Comparison of ENCODE assay signal across 19 mouse cellular contexts in the genomic region with DNA sequence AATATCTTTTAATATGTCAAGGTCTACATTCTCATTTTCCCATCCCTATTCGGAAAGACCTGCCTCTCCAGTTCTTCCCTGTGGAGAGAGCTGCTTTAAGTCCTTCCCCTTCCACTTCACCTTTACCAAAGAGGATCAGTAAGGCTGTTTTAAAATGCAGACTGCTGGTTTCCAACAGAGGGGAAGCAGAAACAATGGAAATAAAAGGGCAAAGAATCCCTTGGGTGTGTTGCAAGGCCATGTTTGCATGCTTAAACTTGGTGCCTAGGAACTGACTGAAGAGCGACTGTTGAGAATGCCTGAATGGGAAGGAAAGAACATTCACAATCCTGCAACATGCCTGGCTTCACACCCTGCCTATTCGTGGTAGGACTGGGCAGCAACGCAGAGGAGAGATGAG.
"Had no signal": no experiment of that assay in that cellular context is flagged by ENCODE, and none has a peak within 500 bp of the region (broad histone marks: within the 10 kb centered on the region; RNA-seq: fewer than 3 reads in every experiment).

No protein-coding gene starts in this region.

- H3K4me1 ChIP-seq: liver, embryonic 13.5 days; neural tube, embryonic 12.5 days; neural tube, embryonic 15.5 days had no signal

- H3K27ac ChIP-seq: kidney, postnatal 0 days; layer of hippocampus, adult 2 months; liver, embryonic 13.5 days; macrophage; midbrain, embryonic 12.5 days; neural tube, embryonic 12.5 days; neural tube, embryonic 15.5 days; stomach, postnatal 0 days had no signal

- ATAC-seq: intestine, postnatal 0 days; lung, postnatal 0 days had no signal

- H3K9me3 ChIP-seq: liver, embryonic 13.5 days; midbrain, embryonic 12.5 days; neural tube, embryonic 12.5 days; neural tube, embryonic 15.5 days had no signal

- H3K27me3 ChIP-seq: liver, embryonic 13.5 days; midbrain, embryonic 12.5 days; neural tube, embryonic 12.5 days; neural tube, embryonic 15.5 days had no signal

- H3K36me3 ChIP-seq: liver, embryonic 13.5 days; midbrain, embryonic 12.5 days; neural tube, embryonic 12.5 days; neural tube, embryonic 15.5 days had no signal

- H3K4me3 ChIP-seq: layer of hippocampus, adult 2 months; liver, embryonic 13.5 days; midbrain, embryonic 12.5 days; neural tube, embryonic 12.5 days; neural tube, embryonic 15.5 days had no signal

- H3K4me2 ChIP-seq: liver, embryonic 13.5 days; lung, embryonic 14.5 days; midbrain, embryonic 12.5 days; neural tube, embryonic 12.5 days; neural tube, embryonic 15.5 days had no signal

- H3K9ac ChIP-seq: liver, embryonic 13.5 days; lung, embryonic 14.5 days; midbrain, embryonic 12.5 days; neural tube, embryonic 12.5 days; neural tube, embryonic 15.5 days had no signal

- DNase-seq: kidney, adult 2 months; kidney, postnatal 25 days; layer of hippocampus, adult 9-11 months; liver, embryonic 13.5 days; lung, embryonic 14.5 days; right cerebral cortex, adult 18-20 months; right cerebral cortex, postnatal 14 days; right cerebral cortex, postnatal 4 days; thymus, adult 2 months; thymus, postnatal 36 days had no signal
